Mouse (Mus musculus): ENCODE results near the gene Necap1. TPM values are rescaled to one million over a fixed set of nuclear protein-coding genes. Genes with fewer than 3 reads are reported as not detected.
A peak's percentile ranks its signal among the peaks of the same experiment; 100 is the strongest.

The Necap1 gene
- polyA plus RNA-seq, 1 experiment from 2014 or later, result 128 TPM

- H3K9me3 ChIP-seq, result peaks cover 20% of the 10 kb centered on the region
- WGBS, result 83% methylated on average over 6 of the region's 6 CpGs
- H3K4me1 ChIP-seq (replicated peaks), result no peaks in the 10 kb centered on the region
- no peak overlapping the region for H3K4me2 ChIP-seq
- no peaks in the 10 kb centered on the region for H3K27me3 ChIP-seq
- no peak overlapping the region for H3K9ac ChIP-seq
- H3K36me3 ChIP-seq, result no peaks in the 10 kb centered on the region
- no peak overlapping the region for H3K4me3 ChIP-seq
- ATAC-seq (ENCODE audit: low read depth), result no peak
- H3K27ac ChIP-seq (replicated peaks), result no peak overlapping the region
These were observed 11.8 kb upstream of the Necap1 start for GRCm38 (mm10) chr6:122862434-122862833.

- ATAC-seq (ENCODE audit: low read depth), result no peak
- H3K4me3 ChIP-seq, result no peak overlapping the region
- H3K4me2 ChIP-seq, result no peak overlapping the region
- H3K36me3 ChIP-seq, result no peaks in the 10 kb centered on the region
- no peaks in the 10 kb centered on the region for H3K4me1 ChIP-seq (replicated peaks)
- no peak overlapping the region for H3K9ac ChIP-seq
- H3K27ac ChIP-seq (replicated peaks), result no peak overlapping the region
- H3K27me3 ChIP-seq, result no peaks in the 10 kb centered on the region
- H3K9me3 ChIP-seq, result peaks cover 20% of the 10 kb centered on the region
- WGBS, result 85% methylated on average over 1 of the region's 1 CpGs
These were observed 11.4 kb upstream of the Necap1 start for GRCm38 (mm10) chr6:122862871-122863270.

GRCm38 (mm10) chr6:122867914-122868313 is 6.4 kb upstream of the Necap1 start:
- Histone ChIP-seq H3K36me3 (no peaks in the 10 kb centered on the region), H3K9ac (no peak overlapping the region), H3K27ac (replicated peaks) (no peak overlapping the region), H3K4me1 (replicated peaks) (no peaks in the 10 kb centered on the region), H3K9me3 (no peaks in the 10 kb centered on the region), H3K4me2 (no peak overlapping the region), H3K4me3 (no peak overlapping the region), H3K27me3 (peaks cover 7% of the 10 kb centered on the region; the same call in 1 of the 2 replicates)
- ATAC-seq (ENCODE audit: low read depth), result no peak
- 60% methylated on average over 4 of the region's 4 CpGs for WGBS

- Histone ChIP-seq H3K9ac (no peak overlapping the region), H3K9me3 (no peaks in the 10 kb centered on the region), H3K27me3 (peaks cover 7% of the 10 kb centered on the region; the same call in 1 of the 2 replicates), H3K27ac (replicated peaks) (no peak overlapping the region), H3K36me3 (no peaks in the 10 kb centered on the region), H3K4me2 (no peak overlapping the region), H3K4me3 (no peak overlapping the region), H3K4me1 (replicated peaks) (0 out of 2 replicates have a peak, but pooled peaks cover 3% of the 10 kb centered on the region)
- 85% methylated on average over 11 of the region's 11 CpGs for WGBS
- ATAC-seq (ENCODE audit: low read depth), result no peak
These were observed 4.4 kb upstream of the Necap1 start for GRCm38 (mm10) chr6:122869846-122870245.

- no peak overlapping the region for H3K4me3 ChIP-seq
- peaks cover 3% of the 10 kb centered on the region; the same call in 1 of the 2 replicates for H3K36me3 ChIP-seq
- no peaks in the 10 kb centered on the region for H3K9me3 ChIP-seq
- H3K4me1 ChIP-seq (replicated peaks), result peaks cover 20% of the 10 kb centered on the region
- WGBS, result 98% methylated on average over 5 of the region's 5 CpGs
- peaks cover 7% of the 10 kb centered on the region; the same call in 1 of the 2 replicates for H3K27me3 ChIP-seq
- no peak for ATAC-seq (ENCODE audit: low read depth)
- H3K4me2 ChIP-seq, result no peak overlapping the region
- no peak overlapping the region for H3K9ac ChIP-seq
- no peak overlapping the region for H3K27ac ChIP-seq (replicated peaks)
These were observed 1.5 kb upstream of the Necap1 start for GRCm38 (mm10) chr6:122872800-122873199.

GRCm38 (mm10) chr6:122874720-122875389 is 581 bp downstream of the Necap1 start:
- 1% methylated on average over 31 of the region's 31 CpGs for WGBS

GRCm38 (mm10) chr6:122879141-122879735 is 5.0 kb downstream of the Necap1 start:
- no peak for ATAC-seq (ENCODE audit: low read depth)
- H3K4me3 ChIP-seq, result no peak overlapping the region
- H3K36me3 ChIP-seq, result peaks cover 58% of the 10 kb centered on the region
- H3K4me2 ChIP-seq, result no peak overlapping the region
- no peak overlapping the region for H3K27ac ChIP-seq (replicated peaks)
- 91% methylated on average over 7 of the region's 7 CpGs for WGBS
- H3K27me3 ChIP-seq, result no peaks in the 10 kb centered on the region
- H3K9ac ChIP-seq, result no peak overlapping the region
- H3K9me3 ChIP-seq, result no peaks in the 10 kb centered on the region
- peaks cover 28% of the 10 kb centered on the region for H3K4me1 ChIP-seq (replicated peaks)

More at GRCm38 (mm10) chr6:122874720-122875389, 581 bp downstream of the Necap1 start:
- H3K4me3 ChIP-seq, result peak overlapping the region; percentile 87
- peaks cover 7% of the 10 kb centered on the region; the same call in 1 of the 2 replicates for H3K27me3 ChIP-seq
- peak overlapping the region; percentile 62 for H3K4me2 ChIP-seq
- ATAC-seq (ENCODE audit: low read depth), result peak; percentile 80
- peaks cover 17% of the 10 kb centered on the region for H3K36me3 ChIP-seq
- no peaks in the 10 kb centered on the region for H3K9me3 ChIP-seq
- H3K4me1 ChIP-seq (replicated peaks), result peaks cover 31% of the 10 kb centered on the region
- peak overlapping the region; percentile 90 for H3K9ac ChIP-seq
- H3K27ac ChIP-seq (replicated peaks), result peak overlapping the region; percentile 91

GRCm38 (mm10) chr6:122879781-122880505 is 5.7 kb downstream of the Necap1 start:
- Histone ChIP-seq H3K36me3 (peaks cover 65% of the 10 kb centered on the region), H3K27ac (replicated peaks) (no peak overlapping the region), H3K4me1 (replicated peaks) (peaks cover 28% of the 10 kb centered on the region), H3K9ac (no peak overlapping the region), H3K4me2 (no peak overlapping the region), H3K27me3 (no peaks in the 10 kb centered on the region), H3K4me3 (no peak overlapping the region), H3K9me3 (no peaks in the 10 kb centered on the region)
- WGBS, result 92% methylated on average over 7 of the region's 7 CpGs
- no peak for ATAC-seq (ENCODE audit: low read depth)

- Histone ChIP-seq H3K27ac (replicated peaks) (no peak overlapping the region), H3K9ac (no peak overlapping the region), H3K4me2 (no peak overlapping the region), H3K4me3 (no peak overlapping the region), H3K36me3 (peaks cover 78% of the 10 kb centered on the region), H3K9me3 (no peaks in the 10 kb centered on the region), H3K4me1 (replicated peaks) (peaks cover 15% of the 10 kb centered on the region), H3K27me3 (no peaks in the 10 kb centered on the region)
- ATAC-seq (ENCODE audit: low read depth), result no peak
- WGBS, result 95% methylated on average over 12 of the region's 12 CpGs
These were observed 7.0 kb downstream of the Necap1 start for GRCm38 (mm10) chr6:122881287-122881686.

- H3K9ac ChIP-seq, result no peak overlapping the region
- no peak overlapping the region for H3K27ac ChIP-seq (replicated peaks)
- peaks cover 3% of the 10 kb centered on the region; the same call in 1 of the 2 replicates for H3K4me1 ChIP-seq (replicated peaks)
- H3K4me2 ChIP-seq, result no peak overlapping the region
- ATAC-seq (ENCODE audit: low read depth), result no peak
- whole genome bisulfite sequencing, result 95% methylated on average over 9 of the region's 9 CpGs
- H3K27me3 ChIP-seq, result no peaks in the 10 kb centered on the region
- no peaks in the 10 kb centered on the region for H3K9me3 ChIP-seq
- H3K36me3 ChIP-seq, result peaks cover 94% of the 10 kb centered on the region
- no peak overlapping the region for H3K4me3 ChIP-seq
These were observed 9.3 kb downstream of the Necap1 start for GRCm38 (mm10) chr6:122883603-122884002.

GRCm38 (mm10) chr6:122889599-122889998 is 15.3 kb downstream of the Necap1 start:
- Histone ChIP-seq H3K27me3 (no peaks in the 10 kb centered on the region), H3K4me3 (no peak overlapping the region), H3K36me3 (peaks cover 73% of the 10 kb centered on the region), H3K9ac (no peak overlapping the region), H3K9me3 (no peaks in the 10 kb centered on the region), H3K4me1 (replicated peaks) (no peaks in the 10 kb centered on the region), H3K27ac (replicated peaks) (no peak overlapping the region), H3K4me2 (no peak overlapping the region)
- 92% methylated on average over 2 of the region's 2 CpGs for WGBS
- ATAC-seq (ENCODE audit: low read depth), result 0 out of 2 replicates have a peak, but pooled peaks have one; percentile 13

- H3K4me1 ChIP-seq (replicated peaks), result no peaks in the 10 kb centered on the region
- no peaks in the 10 kb centered on the region for H3K9me3 ChIP-seq
- H3K36me3 ChIP-seq, result peaks cover 57% of the 10 kb centered on the region
- H3K4me2 ChIP-seq, result no peak overlapping the region
- H3K9ac ChIP-seq, result no peak overlapping the region
- 5% methylated on average over 2 of the region's 2 CpGs for WGBS
- no peaks in the 10 kb centered on the region for H3K27me3 ChIP-seq
- H3K4me3 ChIP-seq, result no peak overlapping the region
- ATAC-seq (ENCODE audit: low read depth), result no peak
- no peak overlapping the region for H3K27ac ChIP-seq (replicated peaks)
These were observed 18.3 kb downstream of the Necap1 start for GRCm38 (mm10) chr6:122892442-122893049.
